Mouse (Mus musculus) kidney, postnatal 36 days (tissue): ENCODE measurements at regions not wholly inside any gene's neighbourhood (a gene's known extent, or its start where the extent isn't known, plus 50 kb on each side); places are given as distances from the start of the nearest gene placed in this dataset.

Experiments
- DNase-seq, 2 experiments: peaks; one replicate each; pipeline ENCODE4 v3.0.0; 2021 to 2022; ENCODE audit warnings: mixed read lengths in 2 of 2

- DNase-seq: no peak
These were observed 179.0 kb upstream of the Dmrta1 start for GRCm38 (mm10) chr4:89500232-89500631.

DNA sequence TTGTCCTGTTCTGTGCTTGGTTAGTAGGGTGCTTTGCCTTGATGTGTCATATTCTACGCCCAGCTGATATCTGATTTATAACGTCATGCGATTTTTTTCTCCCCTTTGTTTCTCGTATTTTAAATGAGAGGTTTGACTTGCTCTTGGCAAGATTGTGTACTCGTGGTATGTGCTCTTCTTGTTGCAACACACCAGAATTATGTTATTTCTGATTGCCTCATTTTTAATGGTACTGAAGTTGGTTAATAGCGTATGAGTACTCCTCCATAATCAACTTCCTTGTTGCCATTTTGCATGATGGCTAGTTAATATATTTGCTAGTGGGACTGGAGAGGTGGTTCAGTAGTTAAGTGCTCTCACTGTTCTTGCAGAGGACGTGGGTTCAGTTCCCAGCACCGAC lies 180.1 kb upstream of the Cdkn2b start:
- no peak for DNase-seq

GRCm38 (mm10) chr4:89487416-89488165 lies 176.8 kb upstream of the Cdkn2b start:
- no peak for DNase-seq

- no peak for DNase-seq
These were observed 176.1 kb upstream of the Cdkn2b start for GRCm38 (mm10) chr4:89486963-89487362.

- DNase-seq: peak; percentile 28 to 67
These were observed 175.2 kb upstream of the Cdkn2b start for GRCm38 (mm10) chr4:89485981-89486531.

DNA sequence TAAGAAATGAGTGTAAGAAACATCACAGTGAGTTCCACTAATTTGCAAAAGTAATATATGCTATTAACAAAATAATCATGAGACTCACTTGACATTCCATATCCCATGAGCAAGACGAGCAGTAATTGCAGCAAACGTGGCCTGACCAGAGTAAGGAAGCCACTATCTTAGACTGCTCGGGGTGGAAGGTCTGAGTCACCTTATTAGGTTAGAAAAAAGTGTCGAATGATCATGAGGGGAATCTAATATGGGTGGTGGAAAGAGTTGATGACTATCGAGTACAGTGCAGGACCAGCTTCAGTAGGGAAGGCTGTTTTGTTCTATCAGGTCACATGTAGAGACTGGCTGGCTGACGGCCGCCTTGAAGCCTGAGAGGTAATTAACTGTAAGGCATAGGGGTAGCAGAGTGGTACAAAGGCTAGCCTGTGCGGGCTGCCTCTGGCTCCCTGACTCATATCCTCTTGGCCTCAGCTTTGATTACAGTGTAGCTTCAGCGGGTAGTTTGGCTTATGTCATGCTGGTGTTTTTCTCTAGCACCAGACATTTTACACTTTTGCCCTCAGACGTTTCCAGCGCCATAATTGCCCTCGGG lies 167.9 kb upstream of the Cdkn2b start:
- DNase-seq: no peak

DNA sequence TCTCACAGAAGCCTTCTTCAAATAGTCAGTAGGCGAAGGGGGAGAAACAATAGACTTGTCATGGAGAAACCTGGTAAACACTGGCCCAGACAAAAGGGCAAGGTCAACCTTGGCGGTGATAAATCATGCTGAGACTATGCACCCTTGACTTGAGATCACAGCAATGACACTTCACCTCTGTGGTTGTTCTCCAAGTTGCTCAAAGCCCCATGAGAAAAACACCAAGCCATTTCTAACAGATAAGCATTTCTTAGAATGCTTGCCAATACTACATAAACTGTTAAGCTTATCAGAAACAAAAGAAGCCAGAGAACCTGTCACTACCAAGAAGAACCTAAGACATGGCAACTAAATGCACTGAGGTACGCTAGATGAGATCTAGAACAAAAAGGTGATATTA lies 165.0 kb upstream of the Cdkn2b start:
- peak in 1 of 2 experiments; percentile 8 for DNase-seq

GRCm38 (mm10) chr4:89474836-89475541 lies 164.2 kb upstream of the Cdkn2b start:
- DNase-seq: no peak

- no peak for DNase-seq
These were observed 160.6 kb upstream of the Cdkn2b start for GRCm38 (mm10) chr4:89471426-89471825.

DNA sequence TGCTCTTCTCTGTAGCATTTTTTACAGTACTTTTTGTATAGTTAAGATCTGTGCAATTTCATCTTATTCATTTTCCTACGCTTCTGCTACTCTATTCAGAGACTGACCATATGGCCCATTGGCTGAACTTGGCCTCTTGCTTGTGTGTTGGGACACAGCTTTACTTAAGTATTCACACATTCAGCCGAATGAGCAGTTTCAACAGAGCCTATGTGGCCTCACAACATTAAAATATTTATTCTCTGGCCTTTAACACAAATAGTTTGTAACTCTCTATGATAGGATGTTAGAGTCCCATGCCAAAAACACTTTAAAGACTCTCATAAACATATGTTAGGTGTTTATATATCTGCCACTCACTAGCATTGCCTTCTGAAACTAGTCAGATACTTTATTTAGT lies 159.9 kb upstream of the Cdkn2b start:
- no peak for DNase-seq

DNA sequence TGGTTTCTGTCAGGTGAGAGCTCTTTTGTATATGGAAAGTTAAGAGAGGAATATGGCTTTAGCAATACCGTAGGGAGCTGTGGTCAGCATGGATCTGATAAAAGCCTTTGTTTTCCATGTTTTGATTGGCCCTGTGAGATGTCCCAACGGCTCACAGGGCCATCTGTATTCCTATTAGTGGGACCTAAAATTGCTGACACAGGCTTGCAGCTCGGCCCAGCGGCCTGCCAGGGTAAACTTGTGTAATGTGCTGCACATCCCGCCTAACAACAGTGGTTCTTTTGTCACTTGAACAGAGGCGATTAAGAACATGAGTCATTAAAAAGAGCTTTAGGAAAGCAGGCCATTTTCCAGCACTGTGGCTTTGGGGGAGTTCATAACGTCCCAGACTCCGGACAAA lies 159.0 kb upstream of the Cdkn2b start:
- DNase-seq: peak in 1 of 2 experiments; percentile 6

DNA sequence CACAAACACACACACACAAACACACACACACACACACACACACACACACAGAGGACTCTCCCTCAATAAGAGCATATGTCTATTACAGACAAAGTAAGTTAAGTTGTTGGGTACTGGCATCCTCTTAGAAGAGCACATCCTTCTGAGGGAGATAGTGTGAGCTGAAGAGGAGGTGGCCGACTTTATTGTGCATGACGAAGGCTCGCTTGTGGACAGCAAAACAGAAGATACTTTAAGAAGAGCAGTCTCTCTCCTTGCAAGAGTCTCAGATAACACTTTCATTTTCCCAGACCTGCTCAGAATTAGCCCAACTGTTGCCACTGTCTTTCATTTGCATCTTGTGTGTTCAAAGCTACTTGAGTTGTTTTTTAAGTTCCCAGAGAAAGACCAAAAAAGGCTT lies 158.6 kb upstream of the Cdkn2b start:
- no peak for DNase-seq

- DNase-seq: no peak
These were observed 155.9 kb upstream of the Cdkn2b start for GRCm38 (mm10) chr4:89466766-89467165.

DNA sequence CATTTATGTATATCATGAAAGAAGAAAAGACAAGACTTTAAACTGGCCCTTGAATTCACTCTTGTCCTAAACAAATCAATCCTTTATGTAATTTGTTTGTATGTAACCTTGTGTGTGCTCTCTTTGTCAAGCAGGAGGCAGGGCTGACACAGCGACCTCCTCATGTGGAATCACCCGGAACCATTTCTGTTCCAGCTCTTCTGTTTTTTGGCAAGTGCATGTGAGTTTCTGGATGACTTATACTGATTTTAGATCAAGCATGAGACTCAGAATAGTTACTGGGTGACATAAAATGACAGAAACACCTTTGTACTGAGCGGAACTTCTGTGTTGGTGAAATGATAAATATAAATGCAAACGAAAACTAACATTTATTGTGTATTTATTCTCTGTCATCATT lies 152.3 kb upstream of the Cdkn2b start:
- DNase-seq: no peak

GRCm38 (mm10) chr4:89460170-89460762 lies 149.4 kb upstream of the Cdkn2b start:
- no peak for DNase-seq

- no peak for DNase-seq
These were observed 148.5 kb upstream of the Cdkn2b start for GRCm38 (mm10) chr4:89459346-89459666.

DNA sequence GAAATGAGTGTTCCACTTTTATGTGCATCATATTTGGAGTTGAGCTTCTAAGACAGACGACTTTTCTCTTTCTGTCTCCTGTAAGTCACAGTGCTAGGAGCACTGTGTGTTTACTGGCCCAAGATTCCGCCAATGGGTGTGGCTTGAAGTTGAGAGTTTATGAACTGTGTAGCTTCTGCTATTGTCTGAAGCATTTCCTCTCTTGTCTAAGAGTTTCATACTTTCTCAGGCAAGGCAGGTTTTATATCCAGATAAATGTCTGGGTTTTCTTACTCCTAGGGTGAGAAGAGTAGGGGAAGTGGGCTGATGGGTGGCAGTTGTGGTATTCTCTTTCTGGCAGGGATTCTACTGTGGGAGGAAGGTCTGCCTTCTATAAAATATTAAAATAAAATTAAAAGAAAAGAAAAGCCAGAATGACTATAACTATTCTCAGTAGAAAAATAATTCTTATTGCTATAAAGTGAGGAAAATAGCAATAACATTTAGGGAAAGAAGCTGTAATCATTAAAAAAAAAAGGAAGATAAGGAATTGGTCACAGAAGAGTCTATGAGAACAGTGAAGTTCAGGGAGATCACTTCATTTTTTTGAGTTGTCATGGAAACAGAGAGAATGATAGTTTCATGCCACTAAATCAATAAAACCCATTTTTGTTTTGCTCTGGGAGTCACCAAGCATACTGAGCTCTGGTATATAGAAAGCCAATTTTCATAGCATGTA lies 147.9 kb upstream of the Cdkn2b start:
- no peak for DNase-seq

GRCm38 (mm10) chr4:89457861-89458260 lies 147.0 kb upstream of the Cdkn2b start:
- DNase-seq: no peak

- DNase-seq: no peak
These were observed 144.1 kb upstream of the Cdkn2b start for GRCm38 (mm10) chr4:89454926-89455325.

- DNase-seq: no peak
These were observed 142.2 kb upstream of the Cdkn2b start for GRCm38 (mm10) chr4:89453051-89453450.

DNA sequence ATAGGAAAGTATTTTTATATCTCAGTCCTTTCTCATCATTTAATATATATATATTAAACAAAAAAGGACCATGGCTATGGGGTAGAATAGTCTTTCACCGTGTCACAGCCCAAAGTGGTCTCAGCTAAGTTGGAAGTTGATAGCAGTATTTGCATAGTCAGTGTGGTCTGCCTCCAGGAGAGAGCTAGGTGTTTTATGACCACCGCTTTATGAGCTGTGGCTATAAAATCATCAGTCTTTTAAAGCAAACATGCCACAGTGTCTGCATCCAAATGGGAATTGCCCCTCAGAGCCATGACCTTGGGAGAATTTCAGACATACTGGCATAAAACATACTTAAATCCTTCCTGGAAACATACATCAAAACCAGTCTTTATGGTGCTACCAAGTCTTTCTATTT lies 140.9 kb upstream of the Cdkn2b start:
- DNase-seq: no peak

- DNase-seq: no peak
These were observed 136.1 kb upstream of the Cdkn2b start for GRCm38 (mm10) chr4:89446765-89447487.
